Mouse (Mus musculus): ENCODE results near the gene Gpr83. TPM values are rescaled to one million over a fixed set of nuclear protein-coding genes. Genes with fewer than 3 reads are reported as not detected.

Gene Gpr83
- not detected for polyA plus RNA-seq (2014; fragmentation: Illumina TruSeq; extraction: RNeasy Lipid Tissue Mini Kit (QIAGEN cat#74804); ENCODE audit: low read depth, low replicate concordance)

DNA sequence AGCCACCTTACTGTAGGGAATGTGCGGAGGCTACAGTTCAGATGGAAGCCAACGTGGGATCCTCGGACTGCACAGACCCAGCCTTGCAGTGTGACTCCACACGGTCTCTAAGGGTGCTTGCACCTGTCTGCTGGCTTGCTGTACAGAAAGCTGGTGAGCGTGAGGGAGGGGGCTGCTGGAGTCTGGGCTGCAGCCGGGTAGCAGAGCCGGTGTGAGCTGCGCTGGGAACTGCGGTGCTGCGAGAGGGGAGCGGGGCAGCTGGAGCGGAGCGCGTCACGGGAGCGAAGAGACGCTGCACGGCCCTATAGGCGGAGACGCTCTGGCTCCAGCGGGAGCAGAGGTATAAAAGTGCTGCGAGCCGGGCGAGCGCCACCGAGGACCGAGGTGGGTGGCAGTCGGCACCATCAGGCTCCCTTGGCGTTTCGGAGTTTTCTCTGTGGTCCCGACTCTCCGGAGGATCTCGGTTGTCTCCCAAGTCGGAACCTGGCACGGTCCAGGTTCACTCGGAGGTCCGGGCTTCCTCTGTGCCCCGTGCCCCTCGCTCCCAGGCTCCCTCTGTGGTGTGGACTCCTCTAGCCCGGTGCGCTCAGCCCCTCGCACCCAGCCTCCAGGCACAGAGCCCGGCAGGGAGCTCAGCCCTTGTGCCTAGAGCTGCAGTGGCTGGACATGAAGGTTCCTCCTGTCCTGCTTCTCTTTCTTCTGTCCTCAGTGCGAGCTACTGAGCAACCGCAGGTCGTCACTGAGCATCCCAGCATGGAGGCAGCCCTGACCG lies at the start of gene Gpr83:
Gene Gpr83, plus strand, starts transcription at position 343 of the 772 bp plus-strand sequence.

DNA sequence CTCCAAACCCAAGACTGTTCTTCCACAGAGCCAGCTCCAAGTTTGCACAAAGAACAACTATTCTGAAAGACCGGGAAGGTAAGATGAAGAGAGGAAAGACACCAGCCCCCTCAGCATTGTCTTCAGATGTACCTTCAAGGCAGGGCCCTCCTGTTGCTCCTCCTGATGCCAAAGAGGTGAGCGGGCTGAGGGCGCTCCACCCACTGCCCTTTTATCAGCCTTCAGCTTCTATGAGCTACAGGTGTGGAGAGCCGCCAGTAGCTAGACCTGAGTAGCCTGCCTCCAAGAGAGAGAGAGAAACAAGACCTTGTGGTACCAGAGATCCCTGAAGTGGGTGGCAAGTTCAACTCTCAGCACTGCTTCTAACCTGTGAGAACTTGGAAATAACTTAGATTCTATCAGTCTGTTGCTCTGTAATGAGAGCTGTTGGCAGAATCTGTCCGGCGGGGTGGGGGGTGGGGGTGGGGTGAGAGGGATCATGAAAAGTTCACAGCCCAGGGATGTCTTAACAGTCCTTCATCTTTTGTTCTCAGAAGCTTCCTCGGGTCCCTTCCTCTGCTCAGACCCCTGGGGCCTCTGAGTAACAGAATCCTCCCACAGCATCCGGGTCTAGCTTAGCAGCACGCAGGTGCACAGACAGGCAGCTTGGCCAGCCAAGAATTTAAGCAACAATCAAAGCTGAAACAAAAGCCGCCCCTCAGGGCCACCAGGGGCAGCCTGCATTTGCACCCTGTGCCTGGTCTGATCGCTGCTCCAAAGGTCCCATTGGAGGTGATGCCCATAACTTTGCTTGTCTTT lies 43.8 kb downstream of the Gpr83 start, which contains the start of gene Izumo1r:
Gene Izumo1r, minus strand, starts transcription at position 369 of the 798 bp plus-strand sequence.

Other genes with a start within 250 kb of the Gpr83 start
- gene Amotl1, start 215.2 kb upstream of the Gpr83 start, polyA plus RNA-seq (2014; fragmentation: Illumina TruSeq; extraction: RNeasy Lipid Tissue Mini Kit (QIAGEN cat#74804); ENCODE audit: low read depth, low replicate concordance), result 39.6 TPM
- gene Piwil4, start 119.5 kb upstream of the Gpr83 start, polyA plus RNA-seq (2014; fragmentation: Illumina TruSeq; extraction: RNeasy Lipid Tissue Mini Kit (QIAGEN cat#74804); ENCODE audit: low read depth, low replicate concordance), result 4.9 TPM
- gene Fut4, start 107.8 kb upstream of the Gpr83 start, polyA plus RNA-seq (2014; fragmentation: Illumina TruSeq; extraction: RNeasy Lipid Tissue Mini Kit (QIAGEN cat#74804); ENCODE audit: low read depth, low replicate concordance), result 16.2 TPM
- 5.0 TPM for gene 1700012B09Rik, start 89.2 kb upstream of the Gpr83 start, polyA plus RNA-seq (2014; fragmentation: Illumina TruSeq; extraction: RNeasy Lipid Tissue Mini Kit (QIAGEN cat#74804); ENCODE audit: low read depth, low replicate concordance)
- 8.9 TPM for gene Mre11a, start 75.6 kb upstream of the Gpr83 start, polyA plus RNA-seq (2014; fragmentation: Illumina TruSeq; extraction: RNeasy Lipid Tissue Mini Kit (QIAGEN cat#74804); ENCODE audit: low read depth, low replicate concordance)
- gene Ankrd49, start 75.4 kb upstream of the Gpr83 start, polyA plus RNA-seq (2014; fragmentation: Illumina TruSeq; extraction: RNeasy Lipid Tissue Mini Kit (QIAGEN cat#74804); ENCODE audit: low read depth, low replicate concordance), result 19.5 TPM
- 0.24 TPM for gene Izumo1r, start 43.7 kb downstream of the Gpr83 start, polyA plus RNA-seq (2014; fragmentation: Illumina TruSeq; extraction: RNeasy Lipid Tissue Mini Kit (QIAGEN cat#74804); ENCODE audit: low read depth, low replicate concordance)
- gene Panx1, start 185.3 kb downstream of the Gpr83 start, polyA plus RNA-seq (2014; fragmentation: Illumina TruSeq; extraction: RNeasy Lipid Tissue Mini Kit (QIAGEN cat#74804); ENCODE audit: low read depth, low replicate concordance), result 3.6 TPM

Measured in adipose tissue, adult 10 weeks (tissue).